Mouse (Mus musculus) olfactory bulb, adult 2 months (tissue): ENCODE data around the gene Pten. TPM values are rescaled to one million over a fixed set of nuclear protein-coding genes. Genes with fewer than 3 reads are reported as not detected.

Experiments used
- H3K27ac ChIP-seq: fragments of 200-500 bp; 2 replicates; pipeline ENCODE4 v1.5.1; 2012; ENCODE audit warnings: low read depth, low read length; ENCODE audit not compliant: insufficient read depth
- H3K4me1 ChIP-seq: fragments of 200-500 bp; 2 replicates; pipeline ENCODE4 v1.6.1; 2012; ENCODE audit warnings: low read length; ENCODE audit not compliant: control insufficient read depth, insufficient read depth
- H3K4me3 ChIP-seq: fragments of 200-500 bp; 2 replicates; pipeline ENCODE4 v1.5.1; 2012; ENCODE audit warnings: mild to moderate bottlenecking, low read depth, low read length, moderate library complexity; ENCODE audit not compliant: insufficient read depth
- CTCF ChIP-seq: fragments of 200-500 bp; IDR thresholded peaks from 2 replicates; pipeline ENCODE4 v1.5.1; 2012; ENCODE audit warnings: low read depth, mild to moderate bottlenecking, low read length, moderate library complexity; ENCODE audit not compliant: insufficient read depth
- POLR2A ChIP-seq: fragments of 200-500 bp; IDR thresholded peaks from 2 replicates; pipeline ENCODE4 v1.6.1; 2012; ENCODE audit warnings: mild to moderate bottlenecking, low read depth, low read length, moderate library complexity; ENCODE audit not compliant: insufficient read depth
- WGBS: fragments of 180-500 bp; shearing (Covaris S2); methylation state at CpG from one replicate; pipeline ENCODE4 v1.1.7; 2018; 5-methylcytosine and 5-hydroxymethylcytosine counted together
- polyA plus RNA-seq: library from polyadenylated mRNA; stranded (reverse); fragments of >200 nt; gene quantifications from 2 replicates; pipeline ENCODE4 v1.2.4, GENCODE M21; 2012; ENCODE audit warnings: low replicate concordance; ENCODE audit not compliant: missing spikeins, insufficient read depth, insufficient read length

Pten gene
- polyA plus RNA-seq, 1 experiment, result 127 TPM

DNA sequence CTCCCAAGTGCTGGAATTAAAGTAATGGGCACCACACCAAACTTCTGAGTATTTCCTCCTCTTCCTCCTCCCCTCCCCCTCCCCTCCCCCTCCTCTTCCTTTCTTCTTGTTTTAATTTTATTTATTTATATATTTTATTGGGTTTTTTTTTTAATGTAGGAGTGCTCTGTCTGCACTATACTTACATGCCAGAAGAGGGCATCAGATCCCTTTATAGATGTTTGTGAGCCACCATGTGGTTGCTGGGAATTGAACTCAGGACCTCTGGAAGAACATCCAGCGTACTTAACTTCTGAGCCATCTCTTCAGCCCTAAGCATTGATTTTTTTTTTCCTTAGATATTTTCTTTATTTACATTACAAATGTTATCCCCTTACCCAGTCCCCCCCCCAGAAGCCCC lies 37.0 kb upstream of the Pten start:
- WGBS, result 96% methylated on average over 1 of the region's 1 CpGs
- Histone ChIP-seq H3K27ac (no peak overlapping the region), H3K4me3 (no peak overlapping the region), H3K4me1 (no peaks in the 10 kb centered on the region)
- no peak for TF ChIP-seq CTCF
- no peak for TF ChIP-seq POLR2A

DNA sequence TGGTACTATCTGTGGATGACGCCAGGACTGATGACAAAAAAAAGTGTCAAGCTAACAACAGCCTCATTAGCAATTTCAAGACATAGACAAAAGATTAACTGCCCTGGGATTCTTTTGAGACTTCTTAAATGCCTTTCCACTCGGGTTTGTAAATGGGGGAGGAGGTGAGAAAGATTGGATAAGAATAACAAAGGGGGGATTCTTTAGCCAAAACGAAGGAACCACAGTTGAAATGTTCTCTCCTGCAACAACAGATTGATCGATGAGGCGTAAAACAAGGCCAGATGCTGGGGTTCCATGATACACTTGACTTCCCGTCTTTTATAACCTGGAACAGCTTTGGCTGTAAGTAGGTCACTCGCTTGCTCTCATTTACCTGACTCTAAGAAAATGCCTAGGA lies 33.5 kb upstream of the Pten start:
- no peak for TF ChIP-seq CTCF
- no peak for TF ChIP-seq POLR2A
- H3K4me3 ChIP-seq, result no peak overlapping the region
- peaks cover 5% of the 10 kb centered on the region for H3K4me1 ChIP-seq
- no peak overlapping the region for H3K27ac ChIP-seq
- 60% methylated on average over 7 of the region's 7 CpGs for WGBS

DNA sequence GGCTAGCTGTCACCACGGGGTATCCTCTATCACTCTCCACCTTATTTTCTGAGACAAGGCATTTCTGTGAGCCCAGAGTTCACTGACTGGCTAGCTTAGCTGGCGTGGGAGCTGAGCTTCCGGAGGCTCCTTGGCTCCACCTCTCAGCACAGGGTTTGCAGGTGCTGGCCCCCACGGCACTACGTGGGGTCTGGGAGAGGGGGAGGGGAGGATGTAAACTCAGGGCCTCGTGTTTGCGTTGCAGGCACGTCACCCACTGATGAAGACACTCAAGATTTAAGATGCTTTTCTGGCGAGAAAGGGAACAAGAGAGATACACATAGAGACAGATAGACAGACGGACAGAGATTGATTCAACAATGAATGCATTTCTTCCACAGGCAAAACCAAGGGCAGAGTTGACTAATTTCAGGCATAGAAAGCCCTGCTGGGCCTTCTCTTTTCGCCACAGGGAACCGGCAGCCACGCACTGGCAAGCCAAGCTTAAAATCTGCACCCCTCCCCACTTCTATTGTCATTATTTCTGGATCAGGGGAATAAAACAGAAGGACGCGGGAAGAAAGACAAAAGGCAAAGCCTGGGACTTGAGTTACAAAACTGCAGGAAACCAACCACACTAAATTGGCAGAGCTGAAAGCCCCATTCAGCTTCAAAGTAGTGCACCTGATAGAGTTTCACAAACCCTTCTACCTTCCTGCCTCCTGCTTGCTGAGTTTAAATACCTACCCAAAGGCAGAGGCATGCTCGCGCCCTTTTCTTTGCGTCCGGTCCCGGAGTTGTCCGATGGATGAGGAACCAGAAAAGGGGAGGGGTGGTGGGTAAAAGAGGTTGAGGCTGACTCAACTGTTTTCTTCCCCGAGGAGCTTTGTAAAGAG lies 30.6 kb upstream of the Pten start:
- TF ChIP-seq POLR2A (no peak), CTCF (no peak)
- H3K4me1 ChIP-seq, result peaks cover 5% of the 10 kb centered on the region
- H3K27ac ChIP-seq, result no peak overlapping the region
- no peak overlapping the region for H3K4me3 ChIP-seq
- 20% methylated on average over 22 of the region's 22 CpGs for WGBS

DNA sequence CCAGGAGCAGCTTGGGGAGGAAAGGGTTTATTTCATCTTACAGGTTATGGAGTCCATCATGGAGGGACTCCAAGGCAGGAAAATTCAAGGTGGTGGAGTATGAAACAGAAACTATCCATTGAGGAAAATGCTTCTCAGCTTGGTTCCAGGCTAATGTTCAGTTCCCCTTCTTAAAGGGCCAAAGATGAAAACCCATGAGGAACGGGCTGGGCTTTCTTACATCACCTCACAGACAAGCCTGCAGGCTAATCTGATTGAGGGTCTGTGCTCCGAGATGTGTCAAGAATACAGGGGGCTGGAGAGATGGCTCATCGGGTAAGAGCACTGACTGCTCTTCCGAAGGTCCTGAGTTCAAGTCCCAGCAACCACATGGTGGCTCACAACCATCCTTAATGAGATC lies 27.5 kb upstream of the Pten start:
- no peak for TF ChIP-seq POLR2A
- no peak for TF ChIP-seq CTCF
- WGBS, result 91% methylated on average over 4 of the region's 4 CpGs
- no peak overlapping the region for H3K4me3 ChIP-seq
- peaks cover 5% of the 10 kb centered on the region for H3K4me1 ChIP-seq
- H3K27ac ChIP-seq, result no peak overlapping the region

DNA sequence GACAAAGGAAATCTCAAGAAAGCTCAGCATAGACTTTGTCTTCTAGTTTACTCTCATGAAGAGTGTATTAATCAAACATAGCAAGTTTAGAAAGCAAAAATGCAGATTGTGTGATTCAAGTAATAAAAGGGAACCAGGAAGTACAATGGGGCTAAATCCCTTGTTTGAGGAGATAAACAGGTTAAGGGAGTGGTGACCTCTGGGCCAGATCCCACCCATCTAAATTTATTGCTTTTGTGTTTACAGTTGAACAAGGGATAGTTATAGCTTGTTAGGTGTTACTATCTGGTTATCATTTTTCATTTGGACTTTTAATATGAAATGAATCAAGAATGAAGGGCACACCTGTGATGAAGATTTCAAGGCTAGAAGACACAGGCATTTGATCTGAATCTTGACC lies 24.4 kb upstream of the Pten start:
- no peak overlapping the region for H3K4me3 ChIP-seq
- TF ChIP-seq CTCF (no peak), POLR2A (no peak)
- no peak overlapping the region for H3K27ac ChIP-seq
- no peaks in the 10 kb centered on the region for H3K4me1 ChIP-seq

DNA sequence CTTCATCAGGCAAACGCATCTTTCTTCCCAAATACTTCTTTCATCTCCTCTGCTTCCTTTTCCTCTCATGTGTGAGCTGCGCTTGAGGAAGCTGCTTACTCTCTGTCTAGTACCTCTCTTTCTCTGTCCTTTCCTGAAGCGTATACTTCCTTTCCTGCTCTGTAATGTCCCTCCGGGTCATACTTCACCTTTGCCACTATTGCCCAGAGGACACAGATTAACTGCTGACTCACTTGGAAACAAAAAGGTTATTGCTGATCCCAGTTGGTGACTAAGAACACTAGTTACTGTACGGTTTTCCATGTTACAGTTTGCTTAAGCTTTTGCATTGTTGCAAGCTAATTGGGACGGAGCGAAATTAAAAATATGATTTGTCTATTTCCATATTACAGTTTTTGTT lies 19.5 kb upstream of the Pten start:
- no peaks in the 10 kb centered on the region for H3K4me1 ChIP-seq
- no peak overlapping the region for H3K27ac ChIP-seq
- H3K4me3 ChIP-seq, result no peak overlapping the region
- 87% methylated on average over 7 of the region's 7 CpGs for WGBS
- TF ChIP-seq POLR2A, result no peak
- TF ChIP-seq CTCF, result no peak

DNA sequence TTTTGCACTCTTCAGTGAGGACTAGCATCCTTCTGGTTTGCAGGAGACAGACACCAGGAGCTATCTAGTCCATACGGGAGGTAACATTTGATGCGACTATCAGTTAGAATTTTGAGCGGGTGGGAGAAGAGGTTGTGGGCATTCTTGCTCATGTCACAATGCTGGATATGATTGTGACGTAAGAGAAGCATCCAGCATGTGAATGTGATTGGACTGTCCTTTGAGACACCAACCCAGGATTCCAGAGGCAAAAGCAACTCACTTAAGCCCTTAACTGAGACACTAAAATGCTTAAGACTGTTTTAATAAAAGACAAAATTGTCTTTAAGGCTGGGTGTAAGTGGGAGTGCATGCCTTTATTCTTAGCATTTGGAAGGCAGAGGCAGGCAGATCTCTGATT lies 17.6 kb upstream of the Pten start, which contains the start of gene Atad1:
Atad1 (minus strand) TSS at position 101 of the 400 bp plus-strand sequence.
- WGBS, result 98% methylated on average over 4 of the region's 4 CpGs
- Histone ChIP-seq H3K27ac (no peak within 1 kb of the TSS), H3K4me3 (no peak within 1 kb of the TSS), H3K4me1 (no peaks in the 10 kb centered on the region)
- TF ChIP-seq POLR2A, result no peak
- no peak for TF ChIP-seq CTCF

DNA sequence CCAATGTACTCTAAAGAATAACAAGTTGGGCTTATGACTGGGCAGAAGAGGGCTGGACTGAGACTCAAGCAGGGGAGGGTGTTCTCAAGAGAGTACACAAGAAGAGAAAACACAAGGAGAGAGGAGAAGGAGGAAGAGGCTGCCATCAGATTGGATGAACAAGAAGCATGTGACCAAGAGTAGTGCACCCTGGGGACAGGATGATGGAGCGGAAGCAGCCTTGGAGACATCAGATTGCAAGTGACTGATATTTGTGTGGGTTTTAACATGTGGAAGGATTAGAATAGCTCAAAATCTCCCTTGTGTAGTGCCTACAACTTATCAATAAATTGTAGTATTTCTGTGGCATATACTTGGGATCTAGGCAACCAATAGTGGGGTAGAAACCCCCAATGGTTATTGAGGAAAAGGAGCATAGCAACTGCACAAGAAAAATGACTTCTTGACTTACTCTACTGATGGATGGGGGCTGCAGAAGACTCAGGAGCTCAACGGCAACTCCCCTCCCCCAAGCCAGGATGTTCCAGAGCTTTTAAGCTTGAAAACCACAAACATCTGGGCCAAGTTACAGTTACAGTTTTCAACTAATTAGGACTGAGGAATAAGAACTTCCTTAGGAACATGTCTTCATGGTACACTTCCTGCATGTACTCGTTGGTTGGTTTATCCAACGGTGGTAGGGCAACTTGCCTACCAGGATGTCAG lies 16.5 kb upstream of the Pten start:
- Histone ChIP-seq H3K27ac (no peak overlapping the region), H3K4me1 (no peaks in the 10 kb centered on the region), H3K4me3 (no peak overlapping the region)
- TF ChIP-seq CTCF (no peak), POLR2A (no peak)
- WGBS, result 92% methylated on average over 4 of the region's 4 CpGs

DNA sequence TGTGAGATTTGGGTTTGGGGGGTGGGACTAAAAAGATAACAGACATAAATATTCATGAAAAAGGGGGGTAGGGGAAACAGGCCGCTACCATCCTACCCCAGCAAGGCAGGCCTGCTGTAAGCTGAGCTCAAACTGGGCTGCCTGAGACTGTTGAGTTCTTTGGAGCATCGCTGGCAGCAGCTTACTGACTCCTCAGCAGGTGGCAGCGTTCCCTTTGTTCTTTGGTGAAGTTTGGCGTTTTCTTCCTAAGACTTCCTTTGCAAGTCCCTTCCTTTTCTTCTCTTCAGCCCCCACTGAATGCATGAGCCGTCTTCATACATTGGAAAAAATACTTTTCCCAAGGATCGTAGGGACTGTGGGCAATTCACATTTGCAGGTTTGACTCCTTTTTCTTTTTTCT lies 7.9 kb upstream of the Pten start:
- Histone ChIP-seq H3K27ac (no peak overlapping the region), H3K4me3 (no peak overlapping the region), H3K4me1 (peaks cover 2% of the 10 kb centered on the region)
- WGBS, result 8% methylated on average over 6 of the region's 6 CpGs
- no peak for TF ChIP-seq POLR2A
- 0 out of 2 replicates have a peak, but pooled peaks have one; percentile 34 for TF ChIP-seq CTCF
